Mouse (Mus musculus): ENCODE data around the gene Fam53b.
A peak's percentile ranks its signal among the peaks of the same experiment; 100 is the strongest.

The Fam53b gene

DNA sequence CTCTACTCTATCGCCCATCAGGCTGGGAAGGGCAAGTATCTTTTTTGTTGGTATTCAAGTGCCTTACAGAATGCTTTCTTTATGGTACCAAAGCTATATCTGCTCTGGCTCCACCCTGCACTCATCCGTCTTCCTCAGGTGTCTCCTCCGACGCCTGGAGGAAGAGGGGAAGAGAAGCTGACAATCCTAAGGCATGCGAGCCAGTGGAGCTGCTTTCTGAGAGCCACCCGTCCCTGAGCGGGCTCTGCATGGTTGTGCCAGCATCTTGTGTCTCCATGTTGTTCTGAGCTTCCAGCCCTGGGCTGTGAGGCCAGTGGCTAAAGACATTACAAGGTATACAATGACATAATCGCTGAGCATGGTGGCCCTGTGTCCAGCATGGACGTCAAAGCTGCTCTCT is 79.5 kb downstream of the Fam53b start:
- DNase-seq = no peak

DNA sequence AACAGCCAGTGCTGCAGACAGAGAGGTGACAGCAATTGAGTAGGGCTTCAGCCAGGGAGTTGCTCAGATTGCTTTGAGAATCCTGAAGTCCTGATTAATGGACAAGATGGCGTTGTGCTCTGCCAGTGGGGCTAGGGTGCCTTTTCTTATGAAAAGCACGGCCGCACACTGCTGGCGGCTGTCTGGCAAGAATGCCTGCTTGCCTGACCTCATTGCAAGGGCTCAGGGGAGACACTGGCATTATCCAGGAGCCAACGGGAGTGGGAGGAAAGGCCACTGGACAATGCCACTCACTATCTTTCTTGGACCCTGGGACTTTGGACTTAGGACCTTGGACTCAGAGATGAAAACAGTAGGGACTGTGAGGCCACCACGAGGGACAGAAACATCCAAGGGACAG is 80.2 kb downstream of the Fam53b start:
- DNase-seq = peak; percentile 68 to 79

DNA sequence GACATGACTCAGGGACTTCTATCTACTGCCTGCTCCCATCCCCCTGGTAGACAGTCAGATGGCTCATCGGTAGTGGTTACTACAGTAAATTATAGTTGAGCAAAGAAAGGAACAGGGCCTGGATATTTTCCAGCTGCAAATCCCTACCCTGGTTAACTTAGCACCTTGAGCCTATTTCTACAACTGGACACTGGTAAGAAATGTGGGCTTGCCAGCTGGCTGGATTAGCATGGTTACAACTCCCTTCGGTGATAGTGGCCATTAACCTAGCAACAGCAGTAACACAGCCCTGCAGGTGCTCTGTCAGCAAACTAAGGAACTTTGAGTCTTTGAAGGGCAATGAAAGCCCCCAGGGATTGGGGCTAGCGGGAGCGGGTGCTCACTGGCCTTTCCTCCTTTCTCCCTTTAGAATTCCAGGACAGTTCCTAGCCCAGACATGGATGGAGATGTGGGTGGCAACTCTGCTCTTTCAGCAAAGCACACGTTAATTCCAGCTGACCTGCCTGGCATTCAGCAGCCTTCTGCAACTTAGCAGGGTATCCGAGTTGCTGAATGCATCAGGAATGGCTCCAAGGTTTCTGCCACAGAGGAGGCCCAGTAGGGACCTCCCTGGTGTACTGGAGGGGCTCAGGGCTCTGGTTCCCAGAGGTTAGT is 81.4 kb downstream of the Fam53b start:
- no peak for DNase-seq

GRCm38 (mm10) chr7:132731558-132731957 is 82.1 kb downstream of the Fam53b start:
- no peak for DNase-seq

DNA sequence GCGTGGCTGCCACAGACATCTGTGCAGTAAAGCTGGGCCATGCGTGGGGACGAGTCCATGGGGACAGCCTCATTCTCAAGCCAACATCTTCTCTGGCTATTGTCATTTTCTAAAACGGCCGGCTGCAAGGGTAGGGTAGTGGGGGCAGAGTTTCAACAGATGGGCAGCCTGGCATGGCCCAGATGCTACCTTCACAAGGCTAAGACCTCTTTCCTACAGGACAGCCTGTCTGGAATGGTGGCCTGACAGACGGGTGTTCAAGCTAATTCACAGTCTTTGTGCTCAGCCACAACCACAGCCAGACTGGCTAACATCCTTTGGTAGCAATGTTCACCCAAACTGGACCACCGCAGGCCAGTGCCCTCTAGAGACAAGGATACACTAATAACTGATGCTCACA is 83.2 kb downstream of the Fam53b start:
- DNase-seq = no peak

DNA sequence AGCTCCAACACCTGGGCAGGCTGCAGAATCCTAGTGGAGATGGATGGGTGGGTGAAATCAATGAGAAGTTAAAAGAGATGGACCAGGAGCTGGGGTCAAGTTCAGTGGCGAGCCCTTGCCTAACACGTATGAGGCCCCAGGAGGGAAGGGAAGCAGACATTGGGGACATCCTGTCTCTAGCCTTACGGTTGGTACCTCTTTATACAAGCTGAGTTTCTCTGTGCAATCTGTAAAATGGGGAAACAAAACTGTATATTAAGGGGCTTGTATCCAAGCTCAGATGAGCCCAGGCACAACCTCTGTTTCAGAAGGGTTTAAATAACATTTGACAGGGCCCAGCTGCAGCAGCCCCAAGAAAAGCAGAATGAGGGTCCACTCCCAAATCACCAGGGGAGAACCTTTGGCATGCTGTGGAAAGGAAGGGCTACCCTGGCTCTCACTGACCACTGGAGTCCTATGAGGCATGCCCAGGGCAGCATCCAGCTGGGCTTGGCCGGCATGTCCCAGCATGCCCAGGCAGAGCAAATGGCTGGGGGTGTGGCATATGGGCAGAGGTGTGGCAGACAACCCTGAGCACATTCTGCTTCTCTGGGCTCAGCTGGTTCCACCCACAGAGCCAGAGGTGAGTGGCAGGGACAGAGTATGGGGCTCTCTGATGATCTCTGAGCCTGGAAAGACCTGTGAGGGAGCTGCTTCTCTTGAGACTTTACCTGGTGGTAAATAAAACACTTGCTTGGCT is 84.4 kb downstream of the Fam53b start:
- peak; percentile 66 to 86 for DNase-seq

DNA sequence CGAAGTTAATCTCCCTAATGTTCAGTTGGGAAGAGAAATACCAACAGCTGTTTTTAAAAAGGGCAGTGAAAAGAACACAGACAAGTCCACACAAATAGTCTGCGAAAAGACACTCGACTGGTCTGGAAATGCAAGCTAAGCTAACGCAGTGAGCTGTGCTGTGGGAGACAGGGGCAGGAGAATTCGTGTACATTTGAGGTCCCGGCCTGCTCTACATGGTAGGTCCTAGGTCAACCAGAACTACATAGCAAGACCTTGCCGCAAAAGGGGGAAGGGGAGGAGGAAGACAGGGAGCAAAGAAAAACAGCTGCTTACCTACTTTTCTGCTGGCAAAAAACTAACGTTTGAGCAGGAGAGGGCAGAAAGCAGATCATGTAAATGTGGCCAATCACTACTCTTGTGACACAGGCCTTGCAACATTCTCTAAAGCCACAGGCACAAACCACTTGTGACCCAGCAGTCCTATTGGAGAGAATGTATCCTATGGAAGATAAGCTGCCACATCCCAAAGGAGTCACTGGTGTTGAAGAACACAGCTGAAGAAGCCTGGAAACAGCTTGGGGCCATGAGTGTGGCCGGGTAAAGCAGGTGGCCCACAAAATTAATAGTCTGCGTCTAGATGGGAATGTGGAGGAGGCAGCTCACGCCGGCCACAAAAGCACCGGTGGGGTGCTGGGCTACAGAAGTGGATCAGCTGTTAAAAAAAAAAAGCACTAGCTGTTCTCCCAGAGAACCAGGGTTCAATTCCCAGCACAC is 87.4 kb downstream of the Fam53b start:
- DNase-seq = peak in 1 of 2 experiments; percentile 60

- DNase-seq = peak; percentile 51 to 68
These were observed 89.1 kb downstream of the Fam53b start for GRCm38 (mm10) chr7:132724501-132725062.

GRCm38 (mm10) chr7:132723906-132724305 is 89.8 kb downstream of the Fam53b start:
- DNase-seq = peak; percentile 96 to 98

DNA sequence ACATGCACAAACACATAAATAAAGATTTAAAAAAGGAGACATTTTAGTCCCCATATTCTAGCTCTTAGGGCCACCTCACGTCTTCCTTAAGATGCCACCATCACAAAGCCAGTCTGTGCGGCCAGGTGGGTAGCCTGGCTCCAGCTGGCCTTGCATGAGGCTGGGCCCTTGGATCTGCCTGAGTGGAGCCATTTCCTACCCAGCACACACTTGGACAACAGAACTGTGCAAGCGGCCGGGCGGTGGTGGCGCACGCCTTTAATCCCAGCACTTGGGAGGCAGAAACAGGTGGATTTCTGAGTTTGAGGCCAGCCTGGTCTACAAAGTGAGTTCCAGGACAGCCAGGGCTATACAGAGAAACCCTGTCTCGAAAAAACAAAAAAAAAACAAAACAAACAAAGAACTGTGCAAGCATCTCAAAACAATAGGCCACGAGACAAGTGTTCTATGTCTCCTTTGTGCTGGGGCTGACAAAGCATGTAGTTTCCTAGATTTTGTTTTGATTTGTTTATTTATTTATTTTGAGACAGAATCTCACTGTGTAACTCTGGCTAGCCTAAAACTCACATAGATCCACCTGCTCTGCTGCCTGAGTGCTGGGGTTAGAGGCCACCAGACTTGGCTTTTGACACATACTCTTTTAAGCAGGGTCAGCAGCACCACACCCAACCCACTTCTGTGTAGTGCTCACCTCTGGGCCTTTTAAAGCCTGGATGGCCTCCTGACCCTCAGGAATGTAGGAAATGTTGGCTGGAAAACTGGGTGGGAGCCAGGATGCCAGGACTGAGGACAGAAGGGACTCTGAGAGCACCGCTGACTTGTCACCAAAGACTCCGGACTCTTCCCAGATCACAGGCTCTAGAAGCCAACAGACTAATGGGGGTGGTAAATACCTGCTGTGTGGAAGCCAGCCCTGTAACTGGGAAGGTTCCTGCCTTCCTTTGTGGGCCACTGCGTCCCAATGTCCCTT is 91.0 kb downstream of the Fam53b start:
- DNase-seq = peak; percentile 76 to 82

- no peak for DNase-seq
These were observed 93.1 kb downstream of the Fam53b start for GRCm38 (mm10) chr7:132720562-132720961.

- no peak for DNase-seq
These were observed 94.1 kb downstream of the Fam53b start for GRCm38 (mm10) chr7:132719570-132719969.

DNA sequence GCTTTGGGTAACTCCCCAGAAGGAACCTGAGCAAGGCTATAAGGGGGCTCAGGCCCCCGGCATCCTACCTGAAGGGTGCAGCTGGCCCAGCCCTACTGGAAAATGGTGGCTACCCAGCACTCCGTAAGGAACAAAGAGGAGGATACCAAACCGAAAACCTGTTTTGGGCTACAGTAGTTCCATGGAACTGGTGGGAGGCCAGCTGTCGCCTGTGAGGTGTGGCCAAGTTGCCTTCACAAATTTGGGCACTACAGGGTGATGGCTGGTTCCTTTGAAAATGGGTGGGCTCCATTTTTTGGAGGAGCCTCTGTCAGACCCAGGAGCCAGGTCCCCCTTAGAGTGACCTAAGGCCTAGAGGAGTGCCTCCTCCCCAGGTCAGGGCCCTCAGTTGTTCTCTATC is 98.4 kb downstream of the Fam53b start:
- DNase-seq = no peak

GRCm38 (mm10) chr7:132714236-132714923 is 99.3 kb downstream of the Fam53b start:
- DNase-seq = peak; percentile 59 to 82

GRCm38 (mm10) chr7:132713483-132714126 is 100.1 kb downstream of the Fam53b start:
- peak; percentile 75 to 87 for DNase-seq

GRCm38 (mm10) chr7:132712956-132713355 is 100.7 kb downstream of the Fam53b start:
- no peak for DNase-seq

DNA sequence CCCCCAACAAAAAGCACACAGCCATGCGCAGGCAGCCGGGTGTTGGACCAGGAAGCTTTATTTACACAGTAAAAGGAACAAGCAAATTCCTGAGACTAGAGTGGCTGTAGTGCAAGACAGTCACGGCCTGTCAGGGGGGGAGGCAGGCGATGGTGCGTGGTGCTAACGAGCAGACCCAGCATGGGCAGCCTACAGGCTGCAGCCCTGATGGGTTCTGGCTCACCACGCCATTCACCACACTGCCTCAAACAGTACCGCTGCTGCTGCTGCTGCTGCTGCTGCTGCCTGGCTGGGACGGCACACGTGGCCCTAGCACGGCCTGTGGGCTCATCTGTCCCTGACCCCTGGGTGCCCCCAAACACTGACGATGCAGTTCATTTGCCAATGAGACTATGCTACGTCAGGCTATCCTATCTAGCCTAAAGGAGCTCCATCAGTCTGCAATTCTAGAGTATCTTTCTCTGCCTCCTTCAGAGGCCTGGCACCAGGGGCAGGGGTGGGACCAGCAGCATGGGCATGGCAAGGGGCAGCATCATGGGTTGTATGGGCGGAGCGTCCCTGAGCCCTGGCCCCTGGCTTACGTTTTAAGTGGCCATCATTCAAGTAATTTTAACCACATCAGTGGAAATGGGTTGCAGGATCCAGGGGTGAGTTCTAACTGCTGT is 101.5 kb downstream of the Fam53b start:
- DNase-seq = peak in 1 of 2 experiments; percentile 65

DNA sequence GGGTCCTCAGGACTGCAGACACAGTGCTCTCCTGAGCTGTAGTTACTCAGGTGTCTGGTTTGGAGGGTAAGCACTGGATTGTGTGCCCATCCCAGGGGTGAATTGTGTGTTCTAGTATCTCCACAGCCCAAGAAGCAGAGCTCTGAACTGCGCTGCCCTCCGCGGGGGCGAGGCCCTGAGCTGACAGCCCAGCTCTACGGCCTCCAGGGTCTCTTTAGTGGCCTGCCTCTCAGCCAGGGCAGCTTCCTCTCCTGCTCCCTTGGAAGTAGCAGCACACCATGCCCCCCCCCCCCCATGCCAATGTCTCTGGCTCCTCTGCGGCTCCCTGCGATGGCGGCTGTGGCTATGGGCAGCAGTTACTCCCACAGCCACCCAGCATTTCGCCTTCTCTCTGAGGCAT is 102.1 kb downstream of the Fam53b start:
- DNase-seq = no peak

DNA sequence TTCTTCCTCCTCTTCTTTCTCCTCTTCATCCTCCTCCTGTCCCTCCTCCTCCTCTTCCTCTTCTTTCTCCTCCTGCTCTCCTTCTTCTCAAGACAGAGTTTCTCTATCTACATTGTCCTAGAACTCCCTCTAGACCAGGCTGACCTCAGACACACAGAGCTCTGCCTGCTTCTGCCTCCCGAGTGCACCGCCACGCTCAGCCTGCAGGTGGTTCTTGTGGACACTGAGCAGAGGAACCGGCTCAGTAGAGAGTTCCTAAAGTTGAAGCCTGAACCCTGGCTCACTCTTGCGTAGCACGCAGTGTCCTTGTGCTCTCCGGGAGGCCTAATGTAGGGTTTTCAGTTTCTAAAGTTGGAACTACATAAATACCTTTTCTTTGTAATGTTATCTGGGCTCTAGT is 108.6 kb downstream of the Fam53b start:
- peak; percentile 46 to 52 for DNase-seq

DNA sequence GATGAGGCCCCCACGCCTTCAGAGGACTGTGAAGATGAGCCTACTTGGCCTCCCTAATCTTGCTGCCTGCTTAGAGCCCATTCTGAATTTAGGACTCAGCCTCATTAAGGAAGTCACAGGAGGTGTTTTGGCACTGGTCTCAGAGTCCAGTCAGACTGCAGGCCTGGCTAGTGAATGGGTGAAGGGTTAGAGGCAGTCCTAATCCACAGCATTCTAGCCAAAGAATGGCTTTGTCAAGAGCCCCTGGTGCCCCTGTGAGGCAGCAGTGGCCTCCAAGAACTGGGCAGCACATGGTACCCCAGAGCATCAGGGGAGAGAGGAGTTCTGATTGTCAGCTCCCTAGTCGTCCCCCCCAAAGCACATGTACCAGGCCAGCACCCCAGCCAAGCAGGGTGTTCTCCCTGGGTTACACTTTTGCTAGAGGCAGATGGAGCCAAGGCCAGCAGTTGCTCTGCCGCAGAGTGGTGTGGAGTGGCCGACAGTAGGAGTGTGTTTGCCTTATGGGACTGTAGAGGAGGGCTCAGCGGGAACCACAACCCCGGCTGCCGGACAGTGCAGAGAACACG is 109.3 kb downstream of the Fam53b start:
- no peak for DNase-seq
